Mouse (Mus musculus) heart, embryonic 11.5 days (tissue): ENCODE measurements around the gene St6gal1. TPM values are rescaled to one million over a fixed set of nuclear protein-coding genes. Genes with fewer than 3 reads are reported as not detected.
A peak's percentile ranks its signal among the peaks of the same experiment; 100 is the strongest.

Experiments used
- ATAC-seq: fragments of 200-750 bp; cut with Nextera tagmentation; replicated peaks from 2 replicates; pipeline ENCODE4 v1.8.0; 2017; ENCODE audit warnings: moderate library complexity; ENCODE audit not compliant: insufficient number of reproducible peaks, low FRiP score, low TSS enrichment
- H3K27ac ChIP-seq: fragments of 300-500 bp; sonication (generic); 2 replicates; pipeline ENCODE4 v1.5.1; 2014; ENCODE audit warnings: mild to moderate bottlenecking, low read depth, low read length
- H3K27me3 ChIP-seq: fragments of 300-500 bp; sonication (generic); 2 replicates; pipeline ENCODE4 v1.6.1; 2014; ENCODE audit warnings: mild to moderate bottlenecking, low read length, mixed read lengths; ENCODE audit not compliant: control insufficient read depth, insufficient read depth
- H3K36me3 ChIP-seq: fragments of 300-500 bp; sonication (generic); 2 replicates; pipeline ENCODE4 v1.6.1; 2014; ENCODE audit warnings: mild to moderate bottlenecking, low read length, moderate library complexity, mixed read lengths; ENCODE audit not compliant: control insufficient read depth, insufficient read depth
- H3K4me1 ChIP-seq: fragments of 300-500 bp; sonication (generic); 2 replicates; pipeline ENCODE4 v1.6.1; 2014; ENCODE audit warnings: low read length; ENCODE audit not compliant: control insufficient read depth, insufficient read depth
- H3K4me2 ChIP-seq: fragments of 300-500 bp; sonication (generic); 2 replicates; pipeline ENCODE4 v1.6.1; 2014; ENCODE audit warnings: mild to moderate bottlenecking, moderate library complexity
- H3K4me3 ChIP-seq: fragments of 300-500 bp; sonication (generic); 2 replicates; pipeline ENCODE4 v1.5.1; 2014; ENCODE audit warnings: low read depth, low read length
- H3K9ac ChIP-seq: fragments of 300-500 bp; sonication (generic); 2 replicates; pipeline ENCODE4 v1.6.1; 2014; ENCODE audit warnings: mild to moderate bottlenecking, low read depth, low read length, moderate library complexity
- H3K9me3 ChIP-seq: fragments of 300-500 bp; sonication (generic); replicated peaks from 2 replicates; pipeline ENCODE4 v1.6.1; 2016; ENCODE audit warnings: low read length; ENCODE audit not compliant: control insufficient read depth
- WGBS: fragments of 180-500 bp; shearing (Covaris S2); extraction: QIAGEN DNeasy Blood & Tissue Kit; methylation state at CpG from one replicate; pipeline ENCODE4 v1.1.7; 2014; ENCODE audit not compliant: insufficient replicate concordance; 5-methylcytosine and 5-hydroxymethylcytosine counted together
- polyA plus RNA-seq: library from polyadenylated mRNA; unstranded; fragments of >200 nt; fragmentation: Nextera tagmentation; extraction: Ambion mirVana; gene quantifications from 2 replicates; pipeline ENCODE4 v1.2.1, GENCODE M21; 2014

St6gal1 gene
- polyA plus RNA-seq, 1 experiment from 2014 or later: 18.5 TPM

DNA sequence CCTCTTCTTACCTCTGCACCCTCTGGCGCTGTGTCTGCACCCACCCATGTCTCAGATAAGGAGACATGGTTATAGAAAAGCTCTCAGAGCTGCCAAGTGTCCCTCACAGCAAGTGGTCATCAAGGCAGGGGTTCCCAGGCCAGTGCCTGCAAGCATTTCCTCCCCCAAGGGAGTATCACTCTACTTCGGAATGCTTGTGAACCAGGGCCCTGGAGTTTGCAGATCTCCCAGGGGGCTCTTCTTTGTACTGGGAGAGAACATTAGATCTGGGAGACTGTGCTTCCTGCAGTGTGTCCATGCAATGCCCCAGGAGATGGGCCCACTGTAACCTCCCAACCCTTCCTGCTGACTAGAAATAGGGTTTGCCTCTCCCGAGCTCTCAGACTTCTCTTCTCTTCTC lies 35.0 kb downstream of the St6gal1 start:
- H3K4me3 ChIP-seq: no peak overlapping the region
- no peak overlapping the region for H3K27ac ChIP-seq
- H3K4me2 ChIP-seq: peak overlapping the region; percentile 16; the same call in 1 of the 2 replicates
- no peak for ATAC-seq
- H3K27me3 ChIP-seq: peaks cover 32% of the 10 kb centered on the region
- 27% methylated on average over 3 of the region's 3 CpGs for WGBS
- H3K9me3 ChIP-seq: no peaks in the 10 kb centered on the region
- peaks cover 34% of the 10 kb centered on the region for H3K4me1 ChIP-seq
- no peaks in the 10 kb centered on the region for H3K36me3 ChIP-seq
- H3K9ac ChIP-seq: no peak overlapping the region

DNA sequence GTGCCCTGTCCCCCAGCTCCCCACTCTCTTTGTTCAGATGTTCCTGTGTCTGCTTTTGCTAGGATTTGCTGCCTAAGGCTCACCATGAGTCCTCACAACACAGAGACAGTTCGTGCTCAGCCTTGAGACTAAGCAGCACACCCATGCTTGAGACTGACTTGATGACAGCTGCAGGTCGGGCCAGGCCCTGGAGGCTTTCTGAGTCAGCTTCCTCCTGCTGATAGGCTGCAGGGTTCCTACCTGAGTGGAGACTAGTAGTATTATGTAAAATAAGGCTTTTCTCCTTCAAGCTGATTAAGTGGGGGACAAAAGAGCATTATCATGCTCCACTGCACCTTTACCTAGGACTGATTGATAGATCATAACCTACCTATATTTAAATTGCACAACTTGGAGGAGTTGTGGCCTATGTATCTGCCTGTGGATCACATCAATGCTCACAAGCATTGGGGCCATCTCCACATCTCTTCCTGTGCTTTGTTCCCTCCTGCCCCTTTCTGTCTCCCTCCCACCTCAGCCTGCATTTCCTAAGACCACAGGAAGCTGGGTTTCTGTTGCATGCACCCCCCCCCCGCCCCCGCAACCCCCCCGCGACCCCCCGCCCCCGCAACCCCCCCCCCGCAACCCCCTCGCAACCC lies 37.7 kb downstream of the St6gal1 start:
- Histone ChIP-seq H3K9me3 (no peaks in the 10 kb centered on the region), H3K4me3 (no peak overlapping the region), H3K4me1 (peaks cover 34% of the 10 kb centered on the region), H3K27me3 (peaks cover 31% of the 10 kb centered on the region), H3K4me2 (no peak overlapping the region), H3K27ac (no peak overlapping the region), H3K9ac (no peak overlapping the region), H3K36me3 (no peaks in the 10 kb centered on the region)
- WGBS: 8% methylated on average over 2 of the region's 10 CpGs
- peak; percentile 58 for ATAC-seq

DNA sequence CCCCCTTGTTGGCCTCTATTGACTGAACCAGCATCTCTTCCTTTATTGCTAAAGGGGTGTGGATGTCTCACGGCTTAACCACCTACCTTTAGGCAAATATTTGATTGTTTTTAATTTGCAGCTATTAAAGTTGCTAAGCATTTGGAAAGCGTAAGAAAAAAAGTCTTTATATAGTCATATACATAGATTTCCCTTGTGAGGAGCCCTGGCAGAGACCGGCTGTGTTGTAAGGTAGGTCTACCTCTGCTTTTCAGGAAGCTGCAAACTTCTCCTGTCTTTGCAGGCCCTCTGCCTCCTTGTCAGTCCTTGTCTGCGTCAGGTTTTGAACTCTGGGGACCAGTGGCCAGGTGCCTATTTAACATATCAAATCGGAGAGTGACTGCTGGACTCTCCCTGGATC lies 38.3 kb downstream of the St6gal1 start:
- Histone ChIP-seq H3K4me1 (peaks cover 32% of the 10 kb centered on the region), H3K9ac (no peak overlapping the region), H3K27me3 (peaks cover 31% of the 10 kb centered on the region), H3K27ac (no peak overlapping the region), H3K4me2 (no peak overlapping the region), H3K9me3 (no peaks in the 10 kb centered on the region), H3K4me3 (no peak overlapping the region), H3K36me3 (no peaks in the 10 kb centered on the region)
- ATAC-seq: no peak
- WGBS: 57% methylated on average over 5 of the region's 5 CpGs

DNA sequence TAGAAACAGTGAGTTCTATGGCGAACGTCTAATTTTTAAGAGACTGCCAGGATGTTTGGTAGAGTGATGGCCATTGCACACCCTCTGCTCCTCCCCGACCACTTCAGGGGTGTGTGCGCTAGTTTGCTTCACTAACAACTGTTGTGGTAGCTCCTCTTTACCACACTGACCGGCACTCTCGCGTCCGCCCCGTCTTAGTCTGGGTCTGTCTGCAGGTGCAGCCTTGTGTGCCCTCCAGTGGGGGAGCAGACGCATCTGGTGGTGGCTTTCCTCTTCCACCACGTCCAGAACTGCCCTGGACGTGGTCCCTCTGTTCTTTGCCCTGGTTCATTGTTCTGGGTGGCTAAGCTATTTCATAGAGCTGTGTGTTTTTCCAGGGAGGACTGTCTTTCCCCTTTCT lies 40.5 kb downstream of the St6gal1 start:
- no peak overlapping the region for H3K4me3 ChIP-seq
- H3K9ac ChIP-seq: no peak overlapping the region
- H3K36me3 ChIP-seq: no peaks in the 10 kb centered on the region
- peaks cover 24% of the 10 kb centered on the region for H3K4me1 ChIP-seq
- 81% methylated on average over 12 of the region's 12 CpGs for WGBS
- H3K27ac ChIP-seq: no peak overlapping the region
- no peaks in the 10 kb centered on the region for H3K9me3 ChIP-seq
- peaks cover 24% of the 10 kb centered on the region for H3K27me3 ChIP-seq
- no peak overlapping the region for H3K4me2 ChIP-seq
- no peak for ATAC-seq

DNA sequence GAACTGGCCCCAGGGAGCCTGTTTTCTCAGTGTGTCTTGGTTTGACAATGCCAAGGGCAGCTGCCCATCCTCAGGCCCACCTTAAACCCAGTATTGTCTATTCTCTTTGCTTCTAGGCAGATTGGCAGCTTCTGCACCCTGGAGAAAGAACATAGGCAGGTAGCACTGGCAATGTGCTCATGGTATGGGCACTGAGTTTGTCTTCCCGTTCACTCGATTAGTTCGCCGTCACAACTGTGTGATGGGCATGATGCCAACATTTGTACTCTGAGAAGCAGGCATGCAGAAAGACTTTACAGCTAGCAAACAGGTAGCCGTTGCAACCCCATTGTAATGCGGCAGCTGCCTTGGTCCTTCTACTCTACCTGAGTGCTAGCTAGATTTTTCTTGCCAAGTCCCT lies 40.9 kb downstream of the St6gal1 start:
- Histone ChIP-seq H3K9ac (no peak overlapping the region), H3K4me3 (no peak overlapping the region), H3K4me2 (no peak overlapping the region), H3K36me3 (no peaks in the 10 kb centered on the region), H3K27ac (no peak overlapping the region), H3K4me1 (peaks cover 28% of the 10 kb centered on the region), H3K27me3 (peaks cover 21% of the 10 kb centered on the region), H3K9me3 (no peaks in the 10 kb centered on the region)
- 80% methylated on average over 6 of the region's 6 CpGs for WGBS
- ATAC-seq: no peak

DNA sequence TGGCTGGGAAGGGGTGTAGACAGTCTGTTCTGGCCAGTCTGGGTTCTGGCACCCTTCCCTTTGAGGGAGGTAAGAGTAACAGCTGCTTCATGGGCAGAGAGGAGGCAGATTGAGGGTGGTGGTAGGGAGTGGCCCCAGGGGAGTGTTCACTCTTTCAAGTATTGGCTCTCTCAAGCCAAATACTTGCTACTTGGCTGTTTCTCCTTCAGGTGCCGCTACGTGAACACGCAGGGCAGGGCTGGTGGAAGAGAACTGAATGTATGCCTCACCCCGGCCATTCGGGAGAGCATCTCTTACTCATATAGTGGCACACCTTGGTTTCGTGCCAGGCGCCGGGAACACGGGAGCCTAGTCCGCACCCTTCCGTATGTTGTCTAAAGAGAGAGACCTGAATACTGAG lies 41.8 kb downstream of the St6gal1 start:
- Histone ChIP-seq H3K27ac (no peak overlapping the region), H3K4me2 (no peak overlapping the region), H3K9ac (no peak overlapping the region), H3K4me1 (peaks cover 32% of the 10 kb centered on the region), H3K4me3 (no peak overlapping the region), H3K36me3 (no peaks in the 10 kb centered on the region), H3K9me3 (no peaks in the 10 kb centered on the region), H3K27me3 (peaks cover 19% of the 10 kb centered on the region)
- ATAC-seq: no peak
- WGBS: 92% methylated on average over 11 of the region's 11 CpGs

DNA sequence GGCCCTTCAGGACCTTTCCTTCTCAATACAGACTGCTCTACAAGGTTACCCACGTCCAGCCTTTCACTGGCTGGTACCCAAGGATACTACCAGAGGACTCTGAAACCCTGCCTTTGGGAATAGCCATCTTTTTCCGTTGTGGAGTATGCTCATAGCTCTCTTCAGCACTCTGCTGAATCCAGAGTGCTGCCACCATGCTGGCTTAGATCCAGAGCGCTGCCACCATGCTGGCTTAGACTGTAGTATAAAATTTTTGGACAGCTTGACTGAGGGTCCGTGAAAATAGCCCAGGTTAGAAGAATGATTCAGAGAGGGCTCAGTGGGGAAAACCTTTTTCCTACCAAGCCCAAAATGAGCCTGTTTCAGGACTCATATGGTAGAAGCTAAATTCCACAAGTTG lies 42.4 kb downstream of the St6gal1 start:
- Histone ChIP-seq H3K27ac (no peak overlapping the region), H3K4me2 (no peak overlapping the region), H3K9ac (no peak overlapping the region), H3K4me3 (no peak overlapping the region), H3K9me3 (no peaks in the 10 kb centered on the region), H3K36me3 (no peaks in the 10 kb centered on the region), H3K4me1 (peaks cover 32% of the 10 kb centered on the region), H3K27me3 (peaks cover 19% of the 10 kb centered on the region)
- ATAC-seq: no peak
- 82% methylated on average over 4 of the region's 4 CpGs for WGBS

DNA sequence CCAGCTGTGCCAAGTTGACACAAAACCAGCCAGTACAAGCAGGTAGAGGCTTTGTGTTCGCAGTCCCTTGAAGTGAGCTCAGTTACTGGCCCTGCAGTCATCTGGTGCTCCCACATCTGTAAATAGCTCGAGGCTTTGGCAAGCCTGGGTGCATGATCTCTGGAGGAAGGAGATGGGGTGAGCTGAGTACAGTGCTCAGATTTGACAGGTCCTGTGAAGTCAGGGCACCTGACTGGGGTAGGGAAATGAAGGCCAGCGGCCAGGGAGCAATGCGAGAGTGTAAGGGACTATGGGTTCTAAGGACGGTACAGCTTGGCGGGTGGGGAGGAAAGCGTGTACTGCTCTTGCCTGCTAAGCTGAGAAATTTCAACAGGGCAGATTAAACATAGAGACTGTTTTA lies 43.7 kb downstream of the St6gal1 start:
- Histone ChIP-seq H3K9me3 (no peaks in the 10 kb centered on the region), H3K27ac (no peak overlapping the region), H3K9ac (no peak overlapping the region), H3K4me2 (no peak overlapping the region), H3K27me3 (peaks cover 15% of the 10 kb centered on the region), H3K4me1 (peaks cover 28% of the 10 kb centered on the region), H3K4me3 (no peak overlapping the region), H3K36me3 (no peaks in the 10 kb centered on the region)
- 87% methylated on average over 7 of the region's 7 CpGs for WGBS
- ATAC-seq: no peak
